Mouse (Mus musculus) cerebral cortex, adult 2 months (tissue): ENCODE results near the gene Ptpn11.

ENCODE experiments used
- WGBS: fragments of 180-500 bp; shearing (Covaris S2); methylation state at CpG from one replicate; pipeline ENCODE4 v1.1.7; 2018; 5-methylcytosine and 5-hydroxymethylcytosine counted together

The Ptpn11 gene

GRCm38 (mm10) chr5:121215380-121216125 is 24.4 kb upstream of the Ptpn11 start:
- 41% methylated on average over 13 of the region's 13 CpGs for WGBS

- WGBS = 45% methylated on average over 7 of the region's 7 CpGs
Measured at GRCm38 (mm10) chr5:121214707-121215106, 23.5 kb upstream of the Ptpn11 start.

GRCm38 (mm10) chr5:121212108-121212507 is 20.9 kb upstream of the Ptpn11 start:
- WGBS = 84% methylated on average over 6 of the region's 6 CpGs

GRCm38 (mm10) chr5:121210601-121210924 is 19.4 kb upstream of the Ptpn11 start:
- 57% methylated on average over 1 of the region's 1 CpGs for WGBS

- WGBS = 86% methylated on average over 9 of the region's 9 CpGs
Measured at GRCm38 (mm10) chr5:121209755-121210600, 18.8 kb upstream of the Ptpn11 start.

- WGBS = 80% methylated on average over 3 of the region's 3 CpGs
Measured at GRCm38 (mm10) chr5:121206984-121207383, 15.8 kb upstream of the Ptpn11 start.

- 65% methylated on average over 9 of the region's 9 CpGs for WGBS
Measured at GRCm38 (mm10) chr5:121206540-121206939, 15.3 kb upstream of the Ptpn11 start.

- 59% methylated on average over 8 of the region's 10 CpGs for WGBS
Measured at GRCm38 (mm10) chr5:121205537-121206130, 14.4 kb upstream of the Ptpn11 start.

GRCm38 (mm10) chr5:121204132-121205089 is 13.2 kb upstream of the Ptpn11 start, which contains the start of gene Rpl6:
Rpl6 (plus strand) TSS chr5:121204481.
- under 1% methylated on average over 52 of the region's 52 CpGs for WGBS

- 71% methylated on average over 1 of the region's 1 CpGs for WGBS
Measured at GRCm38 (mm10) chr5:121202467-121202866, 11.3 kb upstream of the Ptpn11 start.

- 39% methylated on average over 3 of the region's 3 CpGs for WGBS
Measured at GRCm38 (mm10) chr5:121201739-121202138, 10.5 kb upstream of the Ptpn11 start.

- WGBS = 83% methylated on average over 5 of the region's 5 CpGs
Measured at GRCm38 (mm10) chr5:121198376-121198775, 7.2 kb upstream of the Ptpn11 start.

- WGBS = 72% methylated on average over 2 of the region's 2 CpGs
Measured at GRCm38 (mm10) chr5:121197337-121197736, 6.1 kb upstream of the Ptpn11 start.

- WGBS = 60% methylated on average over 5 of the region's 5 CpGs
Measured at GRCm38 (mm10) chr5:121196764-121197163, 5.6 kb upstream of the Ptpn11 start.

GRCm38 (mm10) chr5:121194173-121194572 is 3.0 kb upstream of the Ptpn11 start:
- WGBS = 17% methylated on average over 1 of the region's 1 CpGs

GRCm38 (mm10) chr5:121191584-121191906 is 348 bp upstream of the Ptpn11 start:
- 10% methylated on average over 17 of the region's 17 CpGs for WGBS

GRCm38 (mm10) chr5:121190210-121190835 is 874 bp downstream of the Ptpn11 start:
- 28% methylated on average over 21 of the region's 21 CpGs for WGBS

- WGBS = 39% methylated on average over 9 of the region's 9 CpGs
Measured at GRCm38 (mm10) chr5:121189182-121189581, 2.0 kb downstream of the Ptpn11 start.

GRCm38 (mm10) chr5:121188265-121188664 is 2.9 kb downstream of the Ptpn11 start:
- WGBS = 70% methylated on average over 9 of the region's 9 CpGs

- 69% methylated on average over 8 of the region's 8 CpGs for WGBS
Measured at GRCm38 (mm10) chr5:121187580-121188001, 3.6 kb downstream of the Ptpn11 start.
